Mouse (Mus musculus): ENCODE measurements around the gene Kank4. TPM values are rescaled to one million over a fixed set of nuclear protein-coding genes. Genes with fewer than 3 reads are reported as not detected.

The Kank4 gene
- polyA plus RNA-seq, 1 experiment = not detected

DNA sequence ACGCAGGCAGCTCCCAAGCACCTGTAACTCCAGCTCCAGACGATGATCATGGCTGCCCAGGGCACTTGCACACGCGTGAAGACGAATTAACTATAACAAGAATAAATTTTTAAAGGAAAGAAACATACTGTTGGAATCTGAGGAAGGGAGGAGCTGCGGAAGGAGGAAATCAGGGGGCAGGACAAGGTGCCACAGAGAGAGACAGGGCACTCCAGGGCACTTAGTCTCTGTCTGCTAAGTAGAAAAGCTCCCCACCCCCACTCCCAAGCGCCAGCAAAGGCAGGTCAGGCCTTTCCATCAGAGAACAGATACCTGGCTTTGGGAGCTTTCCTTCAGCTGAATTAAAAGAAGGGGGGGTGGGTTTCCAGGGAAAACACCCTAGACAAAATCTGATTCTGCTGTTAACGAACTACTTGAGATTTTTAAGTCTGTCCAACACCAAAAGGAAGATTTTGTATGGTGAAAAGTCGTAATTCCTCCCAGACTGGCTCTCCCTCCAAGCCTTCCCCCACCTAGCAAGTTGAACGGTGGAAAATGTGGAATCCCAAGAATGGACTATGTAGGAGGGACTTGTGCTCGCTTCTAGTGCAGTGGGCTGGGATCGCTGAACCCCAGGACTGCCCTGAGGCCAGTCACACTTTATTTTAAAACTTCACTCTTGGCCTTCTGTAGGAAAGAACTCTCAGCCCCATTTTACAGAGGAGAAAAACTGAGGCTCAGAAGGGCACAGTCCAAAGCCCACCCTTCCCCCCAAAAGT, 11.9 kb downstream of the Kank4 start:
- TF ChIP-seq TAL1 (IDR thresholded peaks at IDR 0.05; ENCODE audit: low read length) (no peak), GATA1 (IDR thresholded peaks at IDR 0.05; ENCODE audit: low read length) (no peak)
- H3K4me1 ChIP-seq (ENCODE audit: control insufficient read depth) = no peaks in the 10 kb centered on the region
- H3K36me3 ChIP-seq (ENCODE audit: control insufficient read depth) = no peaks in the 10 kb centered on the region
- H3K9me3 ChIP-seq (ENCODE audit: control insufficient read depth, low read length) = no peaks in the 10 kb centered on the region
- H3K27me3 ChIP-seq (ENCODE audit: control insufficient read depth) = no peaks in the 10 kb centered on the region
- H3K4me3 ChIP-seq (replicated peaks) = no peak overlapping the region

DNA sequence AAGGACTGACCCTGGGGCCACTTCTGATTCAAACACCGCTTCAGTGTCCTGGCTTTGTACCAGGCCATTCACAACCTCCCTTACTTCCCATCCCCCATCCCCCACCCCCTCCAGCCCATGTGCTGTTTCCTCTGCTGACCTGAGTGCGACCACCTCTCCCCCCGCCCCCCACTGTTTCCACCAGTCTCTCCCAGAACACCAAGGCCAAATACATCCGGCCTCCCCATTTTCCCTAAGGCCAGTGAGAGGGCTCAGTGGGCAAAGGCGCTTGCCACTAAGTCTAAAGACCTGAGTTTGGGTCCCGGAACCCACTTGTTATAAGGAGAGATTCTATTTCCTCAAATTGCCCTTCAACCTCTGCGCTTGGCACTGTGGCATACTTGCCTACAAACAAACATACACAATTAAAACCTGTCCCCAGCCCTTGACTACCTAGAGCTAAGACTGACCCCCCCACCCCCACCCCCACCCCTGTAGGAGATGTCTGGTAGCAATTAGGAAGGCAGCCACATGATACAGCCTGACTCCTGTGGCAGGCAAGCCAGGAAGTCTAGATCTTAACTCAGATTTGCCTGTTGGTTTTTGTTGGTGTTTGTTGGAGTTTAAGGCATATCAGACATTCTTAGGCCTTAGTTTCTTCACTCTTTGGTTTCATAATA, 12.7 kb downstream of the Kank4 start:
- Histone ChIP-seq H3K4me3 (replicated peaks) (no peak overlapping the region), H3K9me3 (ENCODE audit: control insufficient read depth, low read length) (no peaks in the 10 kb centered on the region), H3K36me3 (ENCODE audit: control insufficient read depth) (no peaks in the 10 kb centered on the region), H3K27me3 (ENCODE audit: control insufficient read depth) (no peaks in the 10 kb centered on the region), H3K4me1 (ENCODE audit: control insufficient read depth) (no peaks in the 10 kb centered on the region)
- no peak for TF ChIP-seq GATA1 (IDR thresholded peaks at IDR 0.05; ENCODE audit: low read length)
- no peak for TF ChIP-seq TAL1 (IDR thresholded peaks at IDR 0.05; ENCODE audit: low read length)

DNA sequence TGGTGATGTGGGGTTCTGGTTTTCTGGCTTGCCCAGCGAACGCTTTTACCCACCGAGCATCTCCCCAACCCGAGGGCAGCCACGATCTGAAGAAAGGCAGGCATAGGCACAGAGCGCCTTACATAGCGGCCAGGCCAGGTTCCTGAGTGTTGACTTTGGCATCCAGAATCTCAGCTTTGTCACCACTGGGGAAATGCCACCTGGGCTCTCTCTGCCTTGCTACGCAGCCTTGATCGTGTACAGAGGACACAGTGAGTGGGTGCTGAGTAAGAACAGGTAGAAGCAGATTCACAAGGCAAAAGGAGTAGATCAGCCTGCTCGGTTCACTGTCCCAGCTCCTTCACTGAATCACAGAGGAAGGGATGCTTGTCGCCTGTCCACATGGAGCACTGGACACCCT, 15.6 kb downstream of the Kank4 start:
- no peaks in the 10 kb centered on the region for H3K27me3 ChIP-seq (ENCODE audit: control insufficient read depth)
- H3K9me3 ChIP-seq (ENCODE audit: control insufficient read depth, low read length) = no peaks in the 10 kb centered on the region
- no peak overlapping the region for H3K4me3 ChIP-seq (replicated peaks)
- no peaks in the 10 kb centered on the region for H3K4me1 ChIP-seq (ENCODE audit: control insufficient read depth)
- no peaks in the 10 kb centered on the region for H3K36me3 ChIP-seq (ENCODE audit: control insufficient read depth)
- no peak for TF ChIP-seq TAL1 (IDR thresholded peaks at IDR 0.05; ENCODE audit: low read length)
- TF ChIP-seq GATA1 (IDR thresholded peaks at IDR 0.05; ENCODE audit: low read length) = no peak

DNA sequence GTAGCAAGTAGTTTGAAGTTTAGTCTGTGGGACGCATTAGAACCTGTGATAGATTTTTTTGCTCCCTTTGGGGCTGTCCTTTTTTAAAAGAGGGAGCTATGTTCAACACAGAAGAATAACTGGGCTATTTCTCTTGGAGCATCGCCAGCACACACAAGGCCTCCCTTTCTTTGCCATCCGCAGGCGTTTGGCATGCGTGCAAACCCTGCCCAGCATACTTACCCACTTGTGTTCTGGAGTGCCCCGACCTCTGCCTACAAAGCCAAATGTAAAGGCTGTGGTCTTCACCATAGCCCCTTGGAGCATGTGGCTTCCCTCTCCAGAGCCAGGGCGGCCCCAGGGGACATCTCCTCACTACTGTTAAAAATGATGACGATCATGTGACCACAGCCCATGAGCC, 16.5 kb downstream of the Kank4 start:
- H3K9me3 ChIP-seq (ENCODE audit: control insufficient read depth, low read length) = no peaks in the 10 kb centered on the region
- TF ChIP-seq GATA1 (IDR thresholded peaks at IDR 0.05; ENCODE audit: low read length) = no peak
- TF ChIP-seq TAL1 (IDR thresholded peaks at IDR 0.05; ENCODE audit: low read length) = no peak
- H3K36me3 ChIP-seq (ENCODE audit: control insufficient read depth) = no peaks in the 10 kb centered on the region
- no peaks in the 10 kb centered on the region for H3K4me1 ChIP-seq (ENCODE audit: control insufficient read depth)
- H3K4me3 ChIP-seq (replicated peaks) = no peak overlapping the region
- H3K27me3 ChIP-seq (ENCODE audit: control insufficient read depth) = no peaks in the 10 kb centered on the region

DNA sequence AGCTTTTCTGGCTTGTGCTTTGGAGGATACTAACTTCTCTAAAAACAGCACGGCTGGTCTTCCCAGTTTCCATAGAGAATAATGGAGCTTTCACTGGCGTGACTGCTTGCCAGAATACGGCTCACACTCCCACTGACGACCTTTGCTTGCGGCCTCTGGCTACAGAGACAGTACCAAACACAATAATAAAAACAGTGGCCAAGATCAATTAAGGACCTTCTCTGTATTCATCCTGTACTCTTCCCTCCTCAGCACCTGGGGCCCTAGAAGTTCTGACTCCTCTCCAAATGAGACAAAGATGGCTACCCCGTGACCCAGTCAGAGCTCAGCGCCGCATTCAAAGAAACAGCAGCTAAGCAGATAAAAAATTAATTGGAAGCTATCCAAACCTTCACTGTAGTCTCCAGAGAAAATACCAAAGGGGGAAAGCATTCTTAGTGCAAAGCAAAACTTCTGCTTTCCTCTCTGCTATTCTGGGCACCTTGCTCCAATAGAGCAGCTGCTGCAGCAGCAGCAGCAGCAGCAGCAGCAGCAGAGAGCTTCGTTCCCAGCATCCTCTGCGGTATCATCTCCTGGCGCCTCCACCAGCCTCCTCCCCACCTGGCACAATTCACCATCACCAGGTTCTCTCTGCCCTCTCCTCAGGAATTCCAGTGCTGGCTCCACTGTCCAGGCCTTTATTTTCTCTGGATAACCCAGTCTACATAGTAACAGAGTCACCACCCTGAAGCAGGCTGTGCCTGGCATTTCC, 20.6 kb downstream of the Kank4 start:
- TF ChIP-seq TAL1 (IDR thresholded peaks at IDR 0.05; ENCODE audit: low read length) (no peak), GATA1 (IDR thresholded peaks at IDR 0.05; ENCODE audit: low read length) (no peak)
- Histone ChIP-seq H3K36me3 (ENCODE audit: control insufficient read depth) (no peaks in the 10 kb centered on the region), H3K4me3 (replicated peaks) (no peak overlapping the region), H3K4me1 (ENCODE audit: control insufficient read depth) (no peaks in the 10 kb centered on the region), H3K9me3 (ENCODE audit: control insufficient read depth, low read length) (no peaks in the 10 kb centered on the region), H3K27me3 (ENCODE audit: control insufficient read depth) (no peaks in the 10 kb centered on the region)

DNA sequence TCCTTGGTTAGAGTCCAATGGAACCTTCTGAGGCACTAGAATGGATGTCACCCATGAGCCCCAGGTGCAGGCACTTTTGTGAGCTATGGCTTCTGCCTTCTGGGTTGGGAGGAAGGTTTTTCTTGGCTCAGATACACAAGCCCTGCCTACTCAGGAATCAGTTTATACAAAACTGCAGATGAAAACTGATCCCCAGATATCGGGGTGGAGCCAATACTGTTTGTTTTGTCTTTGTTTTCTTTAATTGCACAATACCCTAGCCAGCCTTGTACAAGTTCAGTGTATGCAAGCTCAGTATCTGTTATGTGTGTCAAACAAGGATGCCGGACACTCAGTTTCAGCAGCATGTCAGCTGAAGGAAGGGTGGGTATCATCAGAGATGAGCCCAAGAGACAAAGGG, 22.1 kb downstream of the Kank4 start:
- no peaks in the 10 kb centered on the region for H3K9me3 ChIP-seq (ENCODE audit: control insufficient read depth, low read length)
- TF ChIP-seq GATA1 (IDR thresholded peaks at IDR 0.05; ENCODE audit: low read length) (no peak), TAL1 (IDR thresholded peaks at IDR 0.05; ENCODE audit: low read length) (no peak)

DNA sequence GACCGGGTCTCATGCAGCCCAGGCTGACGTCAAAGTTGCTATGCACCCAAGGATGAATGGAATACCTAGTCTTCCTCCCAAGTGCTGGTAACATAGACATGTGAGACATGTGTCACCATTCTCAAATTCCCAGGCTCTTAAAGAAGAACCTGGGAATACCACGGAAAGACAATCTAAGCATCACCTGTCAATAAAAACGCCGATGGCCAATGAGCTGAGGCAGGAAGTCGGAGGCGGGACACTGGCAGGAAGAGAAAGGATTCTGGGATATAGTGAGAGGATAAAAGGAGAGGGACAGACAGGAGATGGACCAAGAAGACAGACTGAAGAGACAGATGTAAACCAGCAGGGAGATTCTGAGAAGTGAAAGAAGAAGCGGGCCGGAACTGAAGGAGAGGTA, 23.9 kb downstream of the Kank4 start:
- Histone ChIP-seq H3K27me3 (ENCODE audit: control insufficient read depth) (no peaks in the 10 kb centered on the region), H3K4me1 (ENCODE audit: control insufficient read depth) (no peaks in the 10 kb centered on the region), H3K9me3 (ENCODE audit: control insufficient read depth, low read length) (no peaks in the 10 kb centered on the region), H3K36me3 (ENCODE audit: control insufficient read depth) (no peaks in the 10 kb centered on the region), H3K4me3 (replicated peaks) (no peak overlapping the region)
- no peak for TF ChIP-seq GATA1 (IDR thresholded peaks at IDR 0.05; ENCODE audit: low read length)
- TF ChIP-seq TAL1 (IDR thresholded peaks at IDR 0.05; ENCODE audit: low read length) = no peak

More for the DNA sequence above, 22.1 kb downstream of the Kank4 start:
- no peaks in the 10 kb centered on the region for H3K36me3 ChIP-seq (ENCODE audit: control insufficient read depth)
- H3K4me3 ChIP-seq (replicated peaks) = no peak overlapping the region
- H3K27me3 ChIP-seq (ENCODE audit: control insufficient read depth) = no peaks in the 10 kb centered on the region
- no peaks in the 10 kb centered on the region for H3K4me1 ChIP-seq (ENCODE audit: control insufficient read depth)

DNA sequence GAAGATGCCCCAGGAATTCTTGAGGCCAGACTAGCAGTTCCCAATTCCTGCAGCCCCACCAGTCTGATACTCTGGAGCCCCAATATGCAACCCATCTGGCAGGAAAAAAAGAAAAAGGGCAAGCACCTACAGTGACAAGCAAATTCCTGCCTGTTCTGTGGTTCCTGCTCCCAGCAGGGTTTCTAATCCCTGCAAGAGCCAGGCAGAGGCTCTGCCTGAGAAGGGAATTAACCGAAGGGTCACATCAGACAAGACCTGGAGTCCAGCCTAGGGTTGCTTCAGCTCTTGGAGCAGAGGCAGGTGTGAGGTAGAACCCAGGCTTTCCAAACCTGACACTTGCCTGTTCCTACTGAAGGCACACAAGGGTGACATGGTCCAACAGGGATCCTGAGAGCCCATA, 26.6 kb downstream of the Kank4 start:
- Histone ChIP-seq H3K4me1 (ENCODE audit: control insufficient read depth) (no peaks in the 10 kb centered on the region), H3K4me3 (replicated peaks) (no peak overlapping the region), H3K9me3 (ENCODE audit: control insufficient read depth, low read length) (no peaks in the 10 kb centered on the region), H3K36me3 (ENCODE audit: control insufficient read depth) (no peaks in the 10 kb centered on the region), H3K27me3 (ENCODE audit: control insufficient read depth) (no peaks in the 10 kb centered on the region)
- no peak for TF ChIP-seq GATA1 (IDR thresholded peaks at IDR 0.05; ENCODE audit: low read length)
- TF ChIP-seq TAL1 (IDR thresholded peaks at IDR 0.05; ENCODE audit: low read length) = no peak

DNA sequence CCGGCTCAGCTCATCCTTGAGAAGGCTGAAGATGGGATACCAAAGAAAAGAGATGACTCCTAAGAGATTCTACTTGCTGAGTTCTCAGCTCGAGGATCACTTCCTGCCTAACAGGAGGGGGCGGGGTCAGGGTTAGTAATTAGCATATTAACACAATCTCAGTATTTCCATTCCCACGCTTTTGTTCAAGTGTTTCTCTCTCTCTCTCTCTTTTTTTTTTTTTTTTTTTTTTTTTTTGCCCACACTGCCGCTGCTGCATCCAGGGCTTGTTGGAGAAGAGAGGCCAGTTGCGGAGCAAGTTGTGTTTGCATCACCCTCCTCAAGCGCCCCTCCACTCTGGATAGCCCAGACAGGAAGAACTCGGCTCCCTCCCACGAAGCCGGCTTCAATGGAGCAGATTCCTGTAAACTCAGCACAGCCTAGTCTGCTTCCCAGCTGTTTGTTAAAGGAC, 27.5 kb downstream of the Kank4 start:
- H3K36me3 ChIP-seq (ENCODE audit: control insufficient read depth) = no peaks in the 10 kb centered on the region
- no peak overlapping the region for H3K4me3 ChIP-seq (replicated peaks)
- TF ChIP-seq GATA1 (IDR thresholded peaks at IDR 0.05; ENCODE audit: low read length) (no peak), TAL1 (IDR thresholded peaks at IDR 0.05; ENCODE audit: low read length) (no peak)
- no peaks in the 10 kb centered on the region for H3K4me1 ChIP-seq (ENCODE audit: control insufficient read depth)
- no peaks in the 10 kb centered on the region for H3K9me3 ChIP-seq (ENCODE audit: control insufficient read depth, low read length)
- no peaks in the 10 kb centered on the region for H3K27me3 ChIP-seq (ENCODE audit: control insufficient read depth)

All from erythroblast, embryonic 14.5 days (primary cell).